Mouse (Mus musculus) neural tube, embryonic 11.5 days (tissue): ENCODE data around the gene Ung. TPM values are rescaled to one million over a fixed set of nuclear protein-coding genes. Genes with fewer than 3 reads are reported as not detected.

Source experiments
- ATAC-seq: fragments of 200-750 bp; cut with Nextera tagmentation; 2 replicates; pipeline ENCODE4 v1.8.0; 2017; ENCODE audit warnings: moderate number of reproducible peaks, mild to moderate bottlenecking, moderate TSS enrichment, moderate library complexity; ENCODE audit not compliant: insufficient read depth, low FRiP score, low TSS enrichment
- DNase-seq: peaks from one replicate; pipeline ENCODE4 v3.0.0-alpha.2; 2015; ENCODE audit warnings: low spot score
- H3K27ac ChIP-seq: fragments of 300-500 bp; sonication (generic); 2 replicates; pipeline ENCODE4 v1.5.1; 2014; ENCODE audit warnings: low read depth, mild to moderate bottlenecking, low read length
- H3K27me3 ChIP-seq: fragments of 300-500 bp; sonication (generic); 2 replicates; pipeline ENCODE4 v1.6.1; 2014; ENCODE audit warnings: mild to moderate bottlenecking, low read length, mixed read lengths; ENCODE audit not compliant: control insufficient read depth, insufficient read depth
- H3K36me3 ChIP-seq: fragments of 300-500 bp; sonication (generic); 2 replicates; pipeline ENCODE4 v1.6.1; 2014; ENCODE audit warnings: mild to moderate bottlenecking, low read length, moderate library complexity, mixed read lengths; ENCODE audit not compliant: control insufficient read depth, insufficient read depth
- H3K4me1 ChIP-seq: fragments of 300-500 bp; sonication (generic); 2 replicates; pipeline ENCODE4 v1.6.1; 2014; ENCODE audit warnings: low read length, mixed read lengths; ENCODE audit not compliant: control insufficient read depth, insufficient read depth
- H3K4me2 ChIP-seq: fragments of 300-500 bp; sonication (generic); 2 replicates; pipeline ENCODE4 v1.6.1; 2014; ENCODE audit warnings: low read depth, mild to moderate bottlenecking, moderate library complexity
- H3K4me3 ChIP-seq: fragments of 300-500 bp; sonication (generic); 2 replicates; pipeline ENCODE4 v1.5.1; 2014; ENCODE audit warnings: low read depth, low read length
- H3K9ac ChIP-seq: fragments of 300-500 bp; sonication (generic); 2 replicates; pipeline ENCODE4 v1.6.1; 2014; ENCODE audit warnings: mild to moderate bottlenecking, low read length
- H3K9me3 ChIP-seq: fragments of 300-500 bp; sonication (generic); 2 replicates; pipeline ENCODE4 v1.6.1; 2016; ENCODE audit warnings: low read length; ENCODE audit not compliant: control insufficient read depth
- WGBS: fragments of 180-500 bp; shearing (Covaris S2); extraction: QIAGEN DNeasy Blood & Tissue Kit; methylation state at CpG from one replicate; pipeline ENCODE4 v1.1.7; 2014; 5-methylcytosine and 5-hydroxymethylcytosine counted together
- polyA plus RNA-seq: library from polyadenylated mRNA; unstranded; fragments of >200 nt; fragmentation: Nextera tagmentation; extraction: Ambion mirVana; gene quantifications from 2 replicates; pipeline ENCODE4 v1.2.1, GENCODE M21; 2014

The Ung gene
- polyA plus RNA-seq, 1 experiment from 2014 or later = 28.0 TPM

DNA sequence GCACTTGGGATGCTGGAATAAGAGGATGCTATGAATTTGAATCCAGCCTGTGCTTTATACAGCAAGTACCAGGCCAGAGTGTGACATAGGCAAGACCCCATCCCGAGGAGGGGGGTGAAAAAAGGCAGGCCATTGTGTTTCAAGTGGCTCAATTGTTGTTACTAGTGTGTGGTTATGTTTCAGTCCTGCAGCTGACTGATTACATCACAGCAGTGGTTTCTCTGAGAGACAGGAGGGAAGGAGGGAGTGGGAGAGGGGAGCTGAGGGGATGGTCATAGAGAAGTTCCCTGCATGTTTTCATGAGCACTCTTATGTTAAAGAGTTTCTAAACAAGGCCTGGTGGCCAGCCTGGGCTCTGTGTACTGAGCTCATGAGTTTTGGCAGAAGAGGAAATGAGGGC is 27.4 kb upstream of the Ung start:
- ATAC-seq = no peak
- H3K27me3 ChIP-seq = no peaks in the 10 kb centered on the region
- H3K9me3 ChIP-seq = no peaks in the 10 kb centered on the region
- peaks cover 6% of the 10 kb centered on the region for H3K36me3 ChIP-seq
- peaks cover 11% of the 10 kb centered on the region for H3K4me1 ChIP-seq
- no peak overlapping the region for H3K4me3 ChIP-seq
- no peak for DNase-seq
- WGBS = 96% methylated on average over 1 of the region's 1 CpGs
- H3K4me2 ChIP-seq = no peak overlapping the region
- H3K9ac ChIP-seq = no peak overlapping the region
- H3K27ac ChIP-seq = no peak overlapping the region

DNA sequence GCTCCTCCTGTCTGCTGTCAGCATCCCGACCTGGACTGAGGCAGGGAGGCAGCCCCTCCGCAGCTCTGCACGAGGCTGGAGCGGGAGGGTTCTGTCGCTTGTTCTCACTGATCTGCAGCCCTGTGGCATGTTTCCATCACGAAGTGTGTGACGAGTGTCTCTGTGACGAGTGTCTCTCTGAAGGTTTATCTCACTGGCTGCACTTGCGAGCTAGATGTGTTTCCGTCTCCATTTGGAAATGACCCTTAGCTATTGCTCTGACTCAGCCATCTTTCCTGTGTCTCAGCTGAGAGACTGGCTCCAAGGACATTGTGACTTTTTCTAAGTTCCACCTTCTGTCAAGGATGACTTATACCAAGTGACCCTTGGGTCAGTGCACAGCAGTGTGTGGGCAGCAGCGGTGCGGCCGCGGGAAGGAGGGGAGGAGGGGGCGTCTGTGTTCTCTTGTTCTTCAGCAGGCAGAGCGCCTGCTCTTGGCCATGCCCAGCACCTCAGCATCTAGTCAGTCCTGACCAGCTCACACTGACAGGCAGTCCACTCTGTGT is 23.7 kb upstream of the Ung start:
- no peaks in the 10 kb centered on the region for H3K4me1 ChIP-seq
- DNase-seq (no peak), ATAC-seq (no peak)
- H3K4me2 ChIP-seq = no peak overlapping the region
- H3K36me3 ChIP-seq = peaks cover 12% of the 10 kb centered on the region
- H3K9me3 ChIP-seq = no peaks in the 10 kb centered on the region
- no peak overlapping the region for H3K4me3 ChIP-seq
- 76% methylated on average over 16 of the region's 16 CpGs for WGBS
- H3K9ac ChIP-seq = no peak overlapping the region
- no peaks in the 10 kb centered on the region for H3K27me3 ChIP-seq
- no peak overlapping the region for H3K27ac ChIP-seq

DNA sequence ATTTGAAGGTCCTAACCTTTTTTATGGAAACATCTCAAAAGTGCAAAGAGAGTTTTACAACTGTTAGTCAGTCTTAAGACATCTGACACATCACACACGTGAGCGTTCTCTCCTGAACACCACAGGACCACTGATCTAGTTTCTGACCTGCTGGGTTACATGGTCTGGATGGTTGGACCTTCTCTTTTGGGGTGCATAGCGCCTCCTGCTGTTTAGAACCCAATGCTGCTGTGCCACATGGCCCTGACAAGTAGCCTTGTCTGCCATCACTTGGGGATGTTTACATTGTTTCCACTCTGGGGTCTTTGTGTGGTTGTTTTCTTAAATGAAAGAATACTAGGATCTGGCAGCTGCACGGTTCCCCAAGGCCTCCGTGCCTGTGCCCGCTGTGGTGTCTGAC is 16.9 kb upstream of the Ung start:
- H3K4me1 ChIP-seq = no peaks in the 10 kb centered on the region
- no peak overlapping the region for H3K4me2 ChIP-seq
- no peak for ATAC-seq
- no peak overlapping the region for H3K27ac ChIP-seq
- no peaks in the 10 kb centered on the region for H3K9me3 ChIP-seq
- no peaks in the 10 kb centered on the region for H3K27me3 ChIP-seq
- WGBS = 91% methylated on average over 6 of the region's 6 CpGs
- H3K9ac ChIP-seq = no peak overlapping the region
- no peak for DNase-seq
- H3K4me3 ChIP-seq = no peak overlapping the region
- peaks cover 8% of the 10 kb centered on the region; the same call in 1 of the 2 replicates for H3K36me3 ChIP-seq

DNA sequence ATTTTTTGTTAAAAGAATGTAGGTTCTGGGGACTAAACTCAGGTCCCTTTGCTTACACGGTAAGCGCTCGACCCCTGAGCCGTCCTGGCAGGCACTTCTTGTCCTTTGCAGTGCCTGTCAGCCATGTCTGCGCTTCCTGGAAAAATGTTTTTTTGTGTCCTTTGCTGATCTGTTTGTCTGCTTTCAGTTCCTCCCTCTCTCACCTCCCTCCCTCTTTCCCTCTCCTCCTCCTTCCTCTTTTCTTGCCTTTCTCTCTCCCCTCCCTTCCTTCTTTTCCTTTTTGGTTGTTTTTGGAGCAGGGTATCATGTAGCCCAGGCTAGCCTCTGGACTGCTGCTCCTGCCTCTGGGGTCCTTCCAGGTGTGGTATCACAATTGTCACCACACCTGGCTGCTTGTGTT is 15.2 kb upstream of the Ung start:
- Histone ChIP-seq H3K9ac (no peak overlapping the region), H3K4me3 (no peak overlapping the region), H3K36me3 (peaks cover 5% of the 10 kb centered on the region; the same call in 1 of the 2 replicates), H3K9me3 (no peaks in the 10 kb centered on the region), H3K4me1 (no peaks in the 10 kb centered on the region), H3K27ac (no peak overlapping the region), H3K4me2 (no peak overlapping the region), H3K27me3 (no peaks in the 10 kb centered on the region)
- ATAC-seq (no peak), DNase-seq (no peak)
- 89% methylated on average over 5 of the region's 5 CpGs for WGBS

DNA sequence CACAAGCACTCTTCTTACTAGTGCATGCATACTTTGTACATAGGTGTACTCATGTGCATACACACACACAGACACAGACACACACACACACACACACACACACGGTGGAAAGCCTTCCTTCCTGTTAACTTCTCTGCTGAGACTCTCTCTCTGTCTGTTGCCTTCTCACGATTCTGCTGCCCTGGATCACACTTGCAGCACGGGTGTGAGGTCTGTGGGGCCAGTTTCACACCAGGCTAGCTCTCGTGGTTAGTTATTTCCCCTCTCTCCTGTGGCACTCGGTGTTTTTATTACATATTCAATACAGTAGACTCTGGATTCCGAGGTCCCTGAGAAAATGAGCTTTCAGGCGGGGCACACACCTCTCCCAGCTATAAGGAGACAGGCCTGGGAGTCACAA is 13.6 kb upstream of the Ung start:
- no peak for DNase-seq
- WGBS = 89% methylated on average over 7 of the region's 7 CpGs
- Histone ChIP-seq H3K4me1 (no peaks in the 10 kb centered on the region), H3K27me3 (no peaks in the 10 kb centered on the region), H3K9me3 (no peaks in the 10 kb centered on the region), H3K4me3 (no peak overlapping the region), H3K36me3 (peaks cover 7% of the 10 kb centered on the region), H3K27ac (no peak overlapping the region), H3K4me2 (no peak overlapping the region), H3K9ac (no peak overlapping the region)
- no peak for ATAC-seq

DNA sequence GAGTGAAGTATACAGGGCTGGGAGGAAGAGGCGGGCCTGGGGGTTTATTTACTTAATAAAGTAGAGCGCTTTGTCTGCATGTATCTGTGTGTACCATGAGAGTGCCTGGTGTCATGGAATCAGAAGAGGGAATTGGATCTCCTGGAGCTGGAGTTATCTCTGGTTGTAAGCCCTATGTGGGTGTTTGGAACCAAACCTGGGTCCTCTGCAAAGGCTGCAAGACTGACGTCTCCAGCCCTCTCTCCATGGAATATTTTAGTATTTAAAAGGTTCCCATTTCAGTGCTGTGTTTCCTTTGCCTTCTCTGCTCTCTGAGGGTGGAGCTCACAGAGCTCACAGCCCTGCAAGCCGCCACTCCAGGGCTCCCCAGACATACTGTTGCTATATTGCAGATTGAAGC is 10.4 kb upstream of the Ung start:
- DNase-seq (no peak), ATAC-seq (no peak)
- 88% methylated on average over 4 of the region's 4 CpGs for WGBS
- Histone ChIP-seq H3K9ac (no peak overlapping the region), H3K4me3 (no peak overlapping the region), H3K4me2 (no peak overlapping the region), H3K36me3 (peaks cover 21% of the 10 kb centered on the region), H3K27ac (no peak overlapping the region), H3K27me3 (no peaks in the 10 kb centered on the region), H3K4me1 (no peaks in the 10 kb centered on the region), H3K9me3 (no peaks in the 10 kb centered on the region)

DNA sequence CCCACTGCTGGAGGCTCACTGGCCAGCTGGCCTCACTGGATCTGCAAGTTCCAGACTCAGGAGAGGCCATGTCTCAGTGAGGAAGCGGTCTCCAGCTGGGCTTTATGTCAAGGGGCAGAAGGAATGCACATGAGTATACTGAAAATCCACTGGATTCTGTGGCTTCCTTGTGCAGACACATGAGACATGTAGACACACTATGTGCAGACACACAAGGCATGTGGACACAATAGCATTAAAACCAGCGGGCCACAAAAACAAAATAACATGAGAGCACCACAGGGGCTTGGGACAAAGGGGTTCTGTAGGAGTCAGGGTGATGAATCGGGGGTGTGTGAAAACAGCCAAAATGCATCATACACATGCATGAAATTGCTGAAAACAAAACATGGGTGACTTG is 4.2 kb upstream of the Ung start:
- H3K27me3 ChIP-seq = no peaks in the 10 kb centered on the region
- H3K9ac ChIP-seq = no peak overlapping the region
- DNase-seq (no peak), ATAC-seq (no peak)
- H3K4me3 ChIP-seq = no peak overlapping the region
- H3K4me1 ChIP-seq = no peaks in the 10 kb centered on the region
- H3K27ac ChIP-seq = no peak overlapping the region
- 88% methylated on average over 3 of the region's 3 CpGs for WGBS
- H3K9me3 ChIP-seq = no peaks in the 10 kb centered on the region
- peaks cover 16% of the 10 kb centered on the region for H3K36me3 ChIP-seq
- H3K4me2 ChIP-seq = no peak overlapping the region

DNA sequence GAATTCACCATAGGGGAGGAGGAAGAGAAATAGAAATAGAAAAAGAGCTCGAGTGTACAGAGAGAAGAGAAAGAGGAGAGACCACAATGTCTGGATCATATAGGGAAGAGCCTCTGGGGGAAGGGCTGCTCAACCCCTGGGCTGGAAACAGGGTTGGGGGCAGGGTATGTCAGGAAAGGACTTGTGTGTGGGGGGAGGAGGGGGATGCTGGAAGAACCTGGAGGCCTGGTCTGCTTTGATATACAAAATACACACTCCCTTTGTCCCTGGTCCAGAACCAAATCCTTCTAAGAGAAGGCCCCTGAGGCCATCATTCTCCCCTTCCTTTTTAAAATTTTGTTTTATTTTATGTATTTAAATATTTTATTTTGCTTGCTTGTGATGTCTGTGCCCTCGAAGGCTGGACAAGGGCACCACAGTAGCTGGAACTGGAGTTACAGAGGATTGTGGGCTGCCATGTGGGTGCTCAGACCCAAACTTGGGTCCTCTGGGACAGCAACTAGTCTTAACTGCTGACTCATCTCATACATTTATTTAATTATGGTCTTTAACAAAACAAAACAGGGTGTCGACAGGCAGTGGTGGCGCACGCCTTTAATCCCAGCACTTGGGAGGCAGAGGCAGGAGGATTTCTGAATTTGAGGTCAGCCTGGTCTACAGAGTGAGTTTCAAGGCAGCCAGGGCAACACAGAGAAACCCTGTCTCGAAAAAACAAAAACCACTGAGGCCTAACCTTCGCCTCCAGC is 3.5 kb upstream of the Ung start:
- peaks cover 13% of the 10 kb centered on the region for H3K36me3 ChIP-seq
- whole genome bisulfite sequencing = 89% methylated on average over 7 of the region's 7 CpGs
- no peaks in the 10 kb centered on the region for H3K4me1 ChIP-seq
- ATAC-seq (no peak), DNase-seq (no peak)
- no peaks in the 10 kb centered on the region for H3K9me3 ChIP-seq
- no peak overlapping the region for H3K4me2 ChIP-seq
- H3K27ac ChIP-seq = no peak overlapping the region
- no peak overlapping the region for H3K4me3 ChIP-seq
- no peak overlapping the region for H3K9ac ChIP-seq
- H3K27me3 ChIP-seq = no peaks in the 10 kb centered on the region
